Mouse (Mus musculus) neural tube, embryonic 11.5 days (tissue): Measurements from ENCODE around the gene Gse1. TPM values are rescaled to one million over a fixed set of nuclear protein-coding genes. Genes with fewer than 3 reads are reported as not detected.

ENCODE experiments used
- ATAC-seq: fragments of 200-750 bp; cut with Nextera tagmentation; 2 replicates; pipeline ENCODE4 v1.8.0; 2017; ENCODE audit warnings: moderate number of reproducible peaks, mild to moderate bottlenecking, moderate TSS enrichment, moderate library complexity; ENCODE audit not compliant: insufficient read depth, low FRiP score, low TSS enrichment
- DNase-seq: peaks from one replicate; pipeline ENCODE4 v3.0.0-alpha.2; 2015; ENCODE audit warnings: low spot score
- H3K27ac ChIP-seq: fragments of 300-500 bp; sonication (generic); 2 replicates; pipeline ENCODE4 v1.5.1; 2014; ENCODE audit warnings: low read depth, mild to moderate bottlenecking, low read length
- H3K27me3 ChIP-seq: fragments of 300-500 bp; sonication (generic); 2 replicates; pipeline ENCODE4 v1.6.1; 2014; ENCODE audit warnings: mild to moderate bottlenecking, low read length, mixed read lengths; ENCODE audit not compliant: control insufficient read depth, insufficient read depth
- H3K36me3 ChIP-seq: fragments of 300-500 bp; sonication (generic); 2 replicates; pipeline ENCODE4 v1.6.1; 2014; ENCODE audit warnings: mild to moderate bottlenecking, low read length, moderate library complexity, mixed read lengths; ENCODE audit not compliant: control insufficient read depth, insufficient read depth
- H3K4me1 ChIP-seq: fragments of 300-500 bp; sonication (generic); 2 replicates; pipeline ENCODE4 v1.6.1; 2014; ENCODE audit warnings: low read length, mixed read lengths; ENCODE audit not compliant: control insufficient read depth, insufficient read depth
- H3K4me2 ChIP-seq: fragments of 300-500 bp; sonication (generic); 2 replicates; pipeline ENCODE4 v1.6.1; 2014; ENCODE audit warnings: low read depth, mild to moderate bottlenecking, moderate library complexity
- H3K4me3 ChIP-seq: fragments of 300-500 bp; sonication (generic); 2 replicates; pipeline ENCODE4 v1.5.1; 2014; ENCODE audit warnings: low read depth, low read length
- H3K9ac ChIP-seq: fragments of 300-500 bp; sonication (generic); 2 replicates; pipeline ENCODE4 v1.6.1; 2014; ENCODE audit warnings: mild to moderate bottlenecking, low read length
- H3K9me3 ChIP-seq: fragments of 300-500 bp; sonication (generic); 2 replicates; pipeline ENCODE4 v1.6.1; 2016; ENCODE audit warnings: low read length; ENCODE audit not compliant: control insufficient read depth
- WGBS: fragments of 180-500 bp; shearing (Covaris S2); extraction: QIAGEN DNeasy Blood & Tissue Kit; methylation state at CpG from one replicate; pipeline ENCODE4 v1.1.7; 2014; 5-methylcytosine and 5-hydroxymethylcytosine counted together
- polyA plus RNA-seq: library from polyadenylated mRNA; unstranded; fragments of >200 nt; fragmentation: Nextera tagmentation; extraction: Ambion mirVana; gene quantifications from 2 replicates; pipeline ENCODE4 v1.2.1, GENCODE M21; 2014

The Gse1 gene
- polyA plus RNA-seq, 1 experiment from 2014 or later, result 33.5 TPM

DNA sequence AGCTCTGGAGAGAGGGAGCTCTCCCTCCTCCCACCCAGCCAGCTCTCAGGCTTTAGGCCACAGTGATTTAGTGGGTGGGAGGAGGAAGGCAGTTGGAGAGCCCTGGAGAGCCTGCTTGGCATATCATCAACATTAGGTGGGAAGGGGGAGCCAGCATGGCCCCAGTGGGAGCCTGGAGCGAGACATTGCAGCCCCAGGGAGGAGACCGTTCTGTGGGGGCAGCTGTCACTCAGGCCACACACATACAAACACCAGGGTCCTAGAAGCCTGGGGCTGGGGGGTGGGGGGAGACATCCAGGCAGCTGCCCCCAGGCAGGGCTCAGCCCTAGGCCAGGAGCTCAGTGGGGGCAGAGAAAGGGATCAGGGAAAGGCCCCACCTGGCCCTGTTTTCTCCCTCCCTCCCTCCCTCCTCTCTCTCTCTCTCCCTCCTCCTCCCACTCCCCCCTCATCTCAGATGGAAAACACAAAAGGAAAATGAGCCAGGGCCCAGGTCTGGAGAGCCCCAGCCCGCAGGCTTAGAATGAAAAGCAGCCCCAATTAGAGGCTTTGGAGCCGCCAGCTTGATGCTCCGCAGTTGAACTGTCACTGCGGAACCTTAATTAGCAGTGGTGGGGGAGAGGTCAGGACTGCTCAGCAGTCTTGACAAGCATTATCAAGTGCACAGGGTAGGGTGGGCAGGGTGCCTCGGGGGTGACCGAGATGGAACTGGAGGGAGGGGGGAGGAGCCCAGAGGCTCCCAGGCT, 197.1 kb downstream of the Gse1 start:
- Histone ChIP-seq H3K27ac (peak overlapping the region; percentile 96), H3K27me3 (no peaks in the 10 kb centered on the region), H3K9me3 (no peaks in the 10 kb centered on the region), H3K9ac (peak overlapping the region; percentile 36; the same call in 1 of the 2 replicates), H3K4me3 (no peak overlapping the region), H3K4me2 (0 out of 2 replicates have a peak overlapping the region, but pooled peaks have one; percentile 12), H3K36me3 (no peaks in the 10 kb centered on the region), H3K4me1 (peaks cover 73% of the 10 kb centered on the region)
- WGBS, result 5% methylated on average over 8 of the region's 8 CpGs
- peak; percentile 75 for DNase-seq
- peak; percentile 76 for ATAC-seq

DNA sequence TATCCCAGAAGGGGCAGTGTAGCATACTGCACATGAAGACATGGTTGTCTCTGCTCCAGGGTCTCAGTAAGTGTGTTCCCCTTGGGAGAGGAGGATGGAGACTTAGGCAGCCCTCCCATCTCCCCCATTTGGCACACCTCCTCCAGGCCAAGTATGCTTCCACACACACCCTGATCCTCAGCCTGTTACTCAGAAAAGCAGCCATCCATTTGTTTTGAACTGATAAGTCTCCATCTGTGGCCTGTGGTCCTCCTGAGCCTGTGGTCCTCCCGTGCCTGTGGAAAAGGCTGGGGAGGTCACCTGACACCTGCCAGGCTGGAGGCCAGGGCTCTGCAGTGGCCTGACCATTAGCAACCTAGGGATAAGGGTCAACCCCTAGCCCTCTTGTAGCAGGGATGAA, 197.8 kb downstream of the Gse1 start:
- WGBS, result 32% methylated on average over 1 of the region's 1 CpGs
- ATAC-seq, result no peak
- H3K36me3 ChIP-seq, result no peaks in the 10 kb centered on the region
- peak overlapping the region; percentile 96 for H3K27ac ChIP-seq
- no peak overlapping the region for H3K4me3 ChIP-seq
- no peaks in the 10 kb centered on the region for H3K27me3 ChIP-seq
- peaks cover 67% of the 10 kb centered on the region for H3K4me1 ChIP-seq
- DNase-seq, result no peak
- H3K9ac ChIP-seq, result peak overlapping the region; percentile 35
- no peaks in the 10 kb centered on the region for H3K9me3 ChIP-seq
- no peak overlapping the region for H3K4me2 ChIP-seq

DNA sequence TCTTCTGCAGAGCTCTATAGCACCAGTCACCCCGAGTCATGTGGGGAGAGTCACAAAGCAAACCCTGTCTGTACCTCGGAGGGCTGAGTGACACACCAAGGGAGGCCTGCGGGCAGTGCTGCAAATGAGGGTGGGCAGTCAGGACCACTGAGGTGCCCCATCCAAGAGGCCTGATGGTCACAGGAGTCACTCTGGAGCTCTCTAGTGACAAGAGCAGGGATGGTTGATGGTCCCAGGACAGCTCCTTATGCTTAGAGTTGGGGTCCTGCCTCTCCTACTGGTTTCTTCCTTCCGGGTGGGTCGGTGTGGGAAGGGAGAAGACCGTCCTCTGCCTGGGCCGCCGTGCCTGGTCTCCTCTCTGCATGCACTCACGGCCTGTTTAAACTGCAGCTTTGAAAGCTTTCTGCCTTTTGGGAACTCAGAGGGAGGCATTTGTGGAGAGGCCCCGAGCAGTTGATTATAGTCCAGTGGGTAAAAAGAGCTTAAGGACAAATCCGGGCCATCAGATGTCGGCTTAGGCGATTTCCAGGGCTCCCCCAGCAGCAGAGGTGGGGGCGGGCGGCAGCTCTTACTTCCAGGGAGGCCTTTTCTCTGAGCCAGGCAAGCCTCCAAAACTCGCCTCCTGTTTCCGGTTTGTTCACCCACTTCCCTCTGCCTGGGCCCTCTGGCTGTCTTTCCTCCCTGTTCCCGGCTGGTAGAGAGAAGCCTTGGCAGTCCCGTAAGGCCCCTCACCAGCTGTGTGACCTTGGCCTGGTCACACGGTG, 198.5 kb downstream of the Gse1 start:
- ATAC-seq, result no peak
- Histone ChIP-seq H3K27ac (peak overlapping the region; percentile 96), H3K36me3 (no peaks in the 10 kb centered on the region), H3K4me3 (no peak overlapping the region), H3K9ac (peak overlapping the region; percentile 35), H3K4me2 (no peak overlapping the region), H3K27me3 (no peaks in the 10 kb centered on the region), H3K9me3 (no peaks in the 10 kb centered on the region), H3K4me1 (peaks cover 60% of the 10 kb centered on the region)
- DNase-seq, result no peak
- 59% methylated on average over 20 of the region's 20 CpGs for WGBS

DNA sequence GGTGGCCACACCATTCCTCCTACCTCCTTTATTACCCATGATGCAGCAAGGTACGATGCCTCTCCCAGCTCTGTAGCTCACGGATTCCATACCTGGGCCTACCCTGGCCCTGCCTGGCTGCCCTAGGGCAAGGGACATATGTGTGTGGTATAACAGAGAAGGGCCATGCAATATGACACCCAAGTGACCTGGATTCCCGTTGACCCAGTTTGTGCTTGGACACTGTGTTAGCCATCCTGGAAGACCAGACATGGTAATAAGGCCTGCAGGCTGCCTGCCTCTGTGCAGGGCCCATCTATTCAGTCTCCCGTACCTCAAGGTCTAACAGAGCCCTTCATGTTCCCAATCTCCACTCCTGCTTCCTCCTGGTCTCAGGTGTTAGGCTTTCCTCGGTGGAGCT, 200.2 kb downstream of the Gse1 start:
- H3K4me1 ChIP-seq, result peaks cover 44% of the 10 kb centered on the region
- no peak for ATAC-seq
- H3K4me3 ChIP-seq, result no peak overlapping the region
- H3K27ac ChIP-seq, result no peak overlapping the region
- no peaks in the 10 kb centered on the region for H3K27me3 ChIP-seq
- no peak overlapping the region for H3K4me2 ChIP-seq
- no peaks in the 10 kb centered on the region for H3K36me3 ChIP-seq
- H3K9ac ChIP-seq, result no peak overlapping the region
- no peak for DNase-seq
- 76% methylated on average over 5 of the region's 5 CpGs for WGBS
- no peaks in the 10 kb centered on the region for H3K9me3 ChIP-seq

DNA sequence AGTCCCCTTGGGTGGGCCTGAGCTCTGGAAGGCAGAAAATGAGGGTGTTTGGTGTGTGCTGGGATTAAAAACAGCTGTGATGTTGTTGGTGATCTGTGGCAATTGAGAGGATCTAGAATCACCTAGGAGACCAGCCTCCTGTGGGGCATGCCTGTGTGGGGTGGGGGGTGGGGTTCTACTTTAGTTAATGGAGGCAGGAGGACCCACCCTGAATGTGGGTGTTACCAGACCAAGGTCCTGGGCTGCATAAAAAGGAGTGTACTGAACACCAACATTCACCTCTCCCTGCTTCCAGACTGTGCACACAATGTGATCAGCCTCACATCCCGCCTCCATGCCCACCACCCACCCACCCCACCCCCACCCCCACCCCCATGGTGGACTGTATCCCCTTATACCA, 200.9 kb downstream of the Gse1 start:
- no peak overlapping the region for H3K4me3 ChIP-seq
- ATAC-seq (no peak), DNase-seq (no peak)
- H3K4me1 ChIP-seq, result peaks cover 38% of the 10 kb centered on the region
- no peak overlapping the region for H3K4me2 ChIP-seq
- 91% methylated on average over 1 of the region's 1 CpGs for WGBS
- H3K9ac ChIP-seq, result no peak overlapping the region
- H3K27me3 ChIP-seq, result no peaks in the 10 kb centered on the region
- no peak overlapping the region for H3K27ac ChIP-seq
- H3K36me3 ChIP-seq, result no peaks in the 10 kb centered on the region
- no peaks in the 10 kb centered on the region for H3K9me3 ChIP-seq

DNA sequence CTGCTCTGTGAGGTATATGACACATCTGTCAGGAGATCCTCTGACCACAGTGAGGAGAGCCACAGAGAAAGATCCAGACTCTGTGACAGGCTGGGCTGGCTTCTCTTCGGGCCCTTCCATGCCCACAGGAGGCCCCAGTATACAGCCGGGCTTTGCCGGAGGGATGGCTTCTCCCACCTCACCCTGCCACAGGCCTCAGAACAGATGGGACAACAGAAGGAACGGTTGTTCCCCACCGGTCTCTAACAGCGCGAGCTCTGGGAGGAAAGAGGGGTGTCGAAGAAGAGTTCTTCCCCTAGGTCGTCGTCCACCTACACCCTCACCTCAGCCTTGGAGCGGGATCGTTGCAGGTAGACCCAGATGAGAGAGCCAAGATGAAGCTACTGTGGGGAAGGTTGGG, 202.8 kb downstream of the Gse1 start:
- no peak for ATAC-seq
- WGBS, result 70% methylated on average over 12 of the region's 12 CpGs
- no peaks in the 10 kb centered on the region for H3K27me3 ChIP-seq
- H3K9me3 ChIP-seq, result no peaks in the 10 kb centered on the region
- no peak for DNase-seq
- no peak overlapping the region for H3K9ac ChIP-seq
- no peak overlapping the region for H3K4me2 ChIP-seq
- H3K27ac ChIP-seq, result no peak overlapping the region
- no peaks in the 10 kb centered on the region for H3K36me3 ChIP-seq
- no peak overlapping the region for H3K4me3 ChIP-seq
- peaks cover 19% of the 10 kb centered on the region for H3K4me1 ChIP-seq

DNA sequence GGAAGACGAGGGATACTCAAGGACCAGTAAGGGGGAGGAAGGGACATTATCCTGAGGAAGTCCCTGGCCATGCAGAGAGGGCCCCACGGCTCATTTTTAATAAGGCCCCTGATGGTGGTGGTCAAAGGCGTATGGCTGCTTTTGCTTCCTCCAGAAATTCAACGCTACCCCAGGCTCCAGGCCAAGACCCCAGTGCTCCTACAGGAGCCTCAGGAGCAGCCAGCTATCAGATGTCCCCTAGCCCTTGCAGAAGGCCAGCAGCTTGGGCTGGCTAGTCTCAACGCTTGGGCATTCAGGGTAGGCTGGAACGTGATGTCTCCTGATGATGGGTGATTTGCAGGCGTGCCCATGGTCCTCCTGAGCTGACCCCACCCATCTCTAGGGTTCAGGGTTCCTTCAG, 204.2 kb downstream of the Gse1 start:
- H3K4me1 ChIP-seq, result peaks cover 11% of the 10 kb centered on the region; the same call in 1 of the 2 replicates
- 75% methylated on average over 7 of the region's 7 CpGs for WGBS

DNA sequence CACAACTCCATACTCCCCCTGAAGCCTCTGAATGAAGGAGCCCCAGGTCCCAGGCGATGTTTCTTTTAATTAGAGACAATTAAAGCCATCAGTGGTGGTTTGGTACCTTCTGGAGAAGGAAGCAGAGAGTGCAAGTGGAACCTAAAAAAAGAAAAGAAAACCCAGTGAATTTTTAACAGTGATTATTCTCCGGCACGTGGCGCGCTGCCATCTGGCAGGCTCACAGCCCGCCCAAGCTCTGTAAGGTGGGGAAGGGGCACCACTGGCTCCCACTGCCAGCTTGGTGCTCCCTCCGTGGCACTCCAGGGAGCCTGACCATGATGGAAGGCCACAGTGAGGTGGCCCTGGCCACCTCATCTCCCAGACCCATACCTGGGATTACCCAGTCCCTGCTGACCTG, 204.9 kb downstream of the Gse1 start:
- Histone ChIP-seq H3K27ac (no peak overlapping the region), H3K4me1 (peaks cover 15% of the 10 kb centered on the region; the same call in 1 of the 2 replicates)

More for the DNA sequence above, 204.2 kb downstream of the Gse1 start:
- Histone ChIP-seq H3K27ac (no peak overlapping the region), H3K36me3 (no peaks in the 10 kb centered on the region), H3K4me3 (no peak overlapping the region), H3K9ac (no peak overlapping the region), H3K4me2 (no peak overlapping the region), H3K27me3 (no peaks in the 10 kb centered on the region), H3K9me3 (no peaks in the 10 kb centered on the region)
- ATAC-seq (no peak), DNase-seq (no peak)

DNA sequence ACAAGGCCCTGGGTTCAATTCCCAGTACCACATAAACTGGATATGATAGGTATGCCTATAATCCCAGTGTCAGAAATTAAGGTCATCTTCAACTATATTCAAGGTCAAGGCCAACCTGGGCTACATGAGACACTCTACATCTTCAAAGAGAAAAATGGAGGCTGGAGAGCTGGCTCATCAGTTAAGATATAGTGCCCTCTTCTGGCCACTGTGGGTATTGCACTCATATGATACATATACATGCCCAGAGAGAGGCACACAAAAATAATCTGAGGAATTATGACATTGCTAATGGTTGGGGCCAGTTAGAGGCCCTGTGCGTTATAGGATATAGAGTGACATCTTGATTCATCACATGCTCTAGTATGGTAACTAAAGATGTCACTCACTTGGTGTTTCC, 205.5 kb downstream of the Gse1 start:
- Histone ChIP-seq H3K9me3 (no peaks in the 10 kb centered on the region), H3K36me3 (no peaks in the 10 kb centered on the region), H3K4me1 (peaks cover 17% of the 10 kb centered on the region), H3K4me2 (no peak overlapping the region), H3K27ac (no peak overlapping the region), H3K4me3 (no peak overlapping the region), H3K27me3 (no peaks in the 10 kb centered on the region), H3K9ac (no peak overlapping the region)
- no peak for DNase-seq
- 95% methylated on average over 1 of the region's 1 CpGs for WGBS
- ATAC-seq, result no peak

More for the DNA sequence above, 204.9 kb downstream of the Gse1 start:
- H3K27me3 ChIP-seq, result no peaks in the 10 kb centered on the region
- whole genome bisulfite sequencing, result 83% methylated on average over 7 of the region's 7 CpGs
- H3K9me3 ChIP-seq, result no peaks in the 10 kb centered on the region
- no peak overlapping the region for H3K4me3 ChIP-seq
- no peaks in the 10 kb centered on the region for H3K36me3 ChIP-seq
- H3K9ac ChIP-seq, result no peak overlapping the region
- DNase-seq (no peak), ATAC-seq (no peak)
- no peak overlapping the region for H3K4me2 ChIP-seq
